20 mouse cellular contexts compared by ENCODE assay signal in the genomic region with DNA sequence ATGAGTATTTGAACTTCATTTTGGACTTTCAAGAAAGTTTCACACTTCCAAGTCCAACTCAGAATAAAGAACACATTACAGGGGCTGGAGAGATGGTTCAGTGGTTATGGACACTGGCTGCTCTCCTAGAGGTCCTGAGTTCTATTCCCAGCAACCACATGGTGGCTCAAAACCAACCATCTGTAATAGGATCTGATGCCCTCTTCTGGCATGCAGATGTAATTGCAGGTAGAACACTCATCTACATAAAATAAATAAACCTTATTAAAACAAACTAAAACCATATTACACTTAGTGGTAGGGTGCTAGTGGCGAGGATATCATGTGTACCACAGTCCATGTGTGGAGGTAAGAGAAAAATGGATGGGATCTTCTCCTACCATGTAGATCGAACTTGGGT. TPM values are rescaled to one million over a fixed set of nuclear protein-coding genes. Genes with fewer than 3 reads are reported as not detected.
DNase-seq lines count a peak whose midpoint lies in the region; TF ChIP-seq lines count a peak whose summit lies in the region.
"Had no signal": no experiment of that assay in that cellular context is flagged by ENCODE, and none has a peak within 500 bp of the region (broad histone marks: within the 10 kb centered on the region; RNA-seq: fewer than 3 reads in every experiment).

No protein-coding gene starts in this region.

- peak; percentile 46 for TF ChIP-seq RAD21 in MEL (IDR thresholded peaks at IDR 0.05; ENCODE audit: low read depth, low read length)

- WGBS in cerebellum, adult 2 months = 85% methylated on average over 2 of the region's 2 CpGs

- no peak for DNase-seq in cerebellum, adult 2 months
- DNase-seq in cerebellum, postnatal 36 days = no peak
- no peak for DNase-seq in layer of hippocampus, adult 2 months (ENCODE audit: low spot score in 2 of 2)
- no peak for DNase-seq in layer of hippocampus, adult 11-12 months (ENCODE audit: low spot score)
- peak; percentile 9 for DNase-seq in 3T3-L1 (ENCODE audit: low read depth, low spot score)
- DNase-seq in MEL (ENCODE audit: low read depth, low spot score) = peak; percentile 57
- no peak for DNase-seq in adrenal gland, postnatal 4 days (ENCODE audit: low spot score in 2 of 2)
- no peak for DNase-seq in yolk sac, embryonic 10.5 days (ENCODE audit: low spot score)
- DNase-seq: adrenal gland, postnatal 10 days; cerebellum, adult 11-12 months; forebrain, postnatal 0 days; heart, postnatal 14 days; kidney, adult 8-10 months; lung, adult 18-20 months; retina, postnatal 1 day; right cerebral cortex, postnatal 4 days; thymus, postnatal 25 days had no signal

- no peak for TF ChIP-seq POLR2A in cerebellum, adult 2 months (IDR thresholded peaks at IDR 0.05; ENCODE audit: borderline replicate concordance, insufficient read depth, low read length)
- TF ChIP-seq POLR2A in MEL (IDR thresholded peaks at IDR 0.05; ENCODE audit: control insufficient read depth in 1 of 2, insufficient read depth in 1 of 2, low read depth in 1 of 2, low read length in 2 of 2, poor library complexity in 1 of 2) = no peak

- H3K9me3 ChIP-seq in MEL (replicated peaks; ENCODE audit: insufficient read depth, low read length) = no peaks in the 10 kb centered on the region
- H3K9me3 ChIP-seq: embryonic facial prominence, embryonic 12.5 days; midbrain, embryonic 13.5 days had no signal

- no peak for TF ChIP-seq EP300 in MEL (IDR thresholded peaks at IDR 0.05; ENCODE audit: low read depth in 1 of 2, low read length in 2 of 2)

- TF ChIP-seq CTCF in cerebellum, adult 2 months (IDR thresholded peaks at IDR 0.05; ENCODE audit: borderline replicate concordance, insufficient read depth, low read depth, low read length) = 0 out of 2 replicates have a peak, but pooled peaks have one; percentile 8
- peak; percentile 61 for TF ChIP-seq CTCF in layer of hippocampus, adult 2 months (conservative IDR thresholded peaks at IDR 0.05)
- peak; percentile 39 to 80 (median 67); a peak in 5 of 6 replicates for TF ChIP-seq CTCF in MEL (IDR thresholded peaks at IDR 0.05 in 2 of 3, conservative IDR thresholded peaks at IDR 0.05 in 1 of 3; ENCODE audit: control insufficient read depth in 1 of 3, insufficient read depth in 1 of 3, low read depth in 2 of 3, low read length in 3 of 3, poor library complexity in 1 of 3, severe bottlenecking in 1 of 3)

- no peak overlapping the region for H3K4me3 ChIP-seq in cerebellum, adult 2 months (replicated peaks; ENCODE audit: insufficient read depth, low read depth, low read length)
- H3K4me3 ChIP-seq in layer of hippocampus, adult 2 months = no peak overlapping the region
- no peak overlapping the region for H3K4me3 ChIP-seq in MEL (ENCODE audit: control insufficient read depth in 1 of 2, insufficient read depth in 1 of 2, low read depth in 2 of 2, low read length in 2 of 2)
- H3K4me3 ChIP-seq: embryonic facial prominence, embryonic 12.5 days; midbrain, embryonic 13.5 days had no signal

- no peak overlapping the region for H3K9ac ChIP-seq in MEL (ENCODE audit: control insufficient read depth, low read depth, low read length, poor library complexity, severe bottlenecking)
- H3K9ac ChIP-seq: embryonic facial prominence, embryonic 12.5 days; forebrain, postnatal 0 days; hindbrain, embryonic 14.5 days; midbrain, embryonic 13.5 days had no signal

- 0 out of 4 replicates have a peak, but pooled peaks cover 0 to 3% of the 10 kb centered on the region in 2 experiments for H3K36me3 ChIP-seq in MEL (ENCODE audit: control insufficient read depth in 1 of 2, insufficient read depth in 2 of 2, low read length in 2 of 2)
- H3K36me3 ChIP-seq: embryonic facial prominence, embryonic 12.5 days; midbrain, embryonic 13.5 days had no signal

- peaks cover under 1% of the 10 kb centered on the region; the same call in 1 of the 2 replicates for H3K4me1 ChIP-seq in cerebellum, adult 2 months (ENCODE audit: control insufficient read depth, insufficient read depth, low read length)
- H3K4me1 ChIP-seq in MEL (ENCODE audit: control insufficient read depth in 1 of 2, insufficient read depth in 2 of 2, low read length in 2 of 2) = peaks cover 0 to 14% of the 10 kb centered on the region in 2 experiments; a peak in 2 of 4 replicates

- no peaks in the 10 kb centered on the region for H3K79me2 ChIP-seq in MEL (ENCODE audit: control insufficient read depth, insufficient read depth, low read length, poor library complexity)

- no peak overlapping the region for H3K27ac ChIP-seq in cerebellum, adult 2 months (ENCODE audit: insufficient read depth, low read length)
- H3K27ac ChIP-seq in layer of hippocampus, adult 2 months = no peak overlapping the region
- H3K27ac ChIP-seq in MEL (ENCODE audit: control insufficient read depth, low read depth, low read length) = no peak overlapping the region
- H3K27ac ChIP-seq: embryonic facial prominence, embryonic 12.5 days; hindbrain, embryonic 14.5 days; midbrain, embryonic 13.5 days had no signal

- no peaks in the 10 kb centered on the region for H3K27me3 ChIP-seq in cerebellum, adult 2 months (ENCODE audit: control insufficient read depth, insufficient read depth, low read length)
- H3K27me3 ChIP-seq in MEL (ENCODE audit: control insufficient read depth in 1 of 2, insufficient read depth in 2 of 2, low read length in 2 of 2) = peaks cover 7 to 19% of the 10 kb centered on the region in 2 experiments

TF ChIP-seq in MEL, 35 proteins besides CTCF, POLR2A, EP300 and RAD21:
- TF ChIP-seq ZC3H11A (IDR thresholded peaks at IDR 0.05; ENCODE audit: low read depth, low read length) = peak; percentile 38; the same call in 1 of the 2 replicates
- peak; percentile 93 for TF ChIP-seq MYC (IDR thresholded peaks at IDR 0.05; ENCODE audit: low read depth, low read length)
- no peak for TF ChIP-seq MYB (IDR thresholded peaks at IDR 0.05; ENCODE audit: low read depth, low read length)
- TF ChIP-seq SMC3 (IDR thresholded peaks at IDR 0.05; ENCODE audit: low read depth, low read length) = peak; percentile 72

RNA-seq across cellular contexts. Expression of a gene that starts 23.7 kb away (rescaled TPM):
- 25.2 and 27.3 TPM in 2 replicates for polyA plus RNA-seq in cerebellum, adult 2 months (2012; rRNA removed)
- 10 to 100 TPM; 52.0 to 56.6 TPM for total RNA-seq in layer of hippocampus, adult 2 months (2021)
- 39.4 and 49.5 TPM in 2 replicates for total RNA-seq in MEL (2012; rRNA removed)
- polyA plus RNA-seq in MEL (2012; ENCODE audit: insufficient read depth in 1 of 2, insufficient read length in 2 of 2, low read depth in 1 of 2, low replicate concordance in 2 of 2, missing spikeins in 1 of 2) = 10 to 100 TPM in 1 of 2 experiments, not detected in 1; 49.1 TPM
- 10 to 100 TPM; 85.6 to 86.2 TPM for total RNA-seq in adrenal gland, postnatal 4 days (2021)

RNA-seq across cellular contexts. Expression of a gene that starts 43.4 kb away (rescaled TPM):
- 3.1 and 4.6 TPM in 2 replicates for polyA plus RNA-seq in cerebellum, adult 2 months (2012; rRNA removed)
- under 1 TPM; 0.10 TPM for total RNA-seq in layer of hippocampus, adult 2 months (2021)
- 0.03 and 0.04 TPM in 2 replicates for total RNA-seq in MEL (2012; rRNA removed)
- polyA plus RNA-seq in MEL (2012; ENCODE audit: insufficient read depth in 1 of 2, insufficient read length in 2 of 2, low read depth in 1 of 2, low replicate concordance in 2 of 2, missing spikeins in 1 of 2) = under 1 TPM in 1 of 2 experiments, not detected in 1; 0.07 TPM
- 1 to 10 TPM in 1 of 2 experiments, under 1 TPM in 1; 0.62 to 1.1 TPM for total RNA-seq in adrenal gland, postnatal 4 days (2021)

RNA-seq across cellular contexts. Expression of a gene that starts 58.1 kb away (rescaled TPM):
- polyA plus RNA-seq in cerebellum, adult 2 months (2012; rRNA removed) = 101 and 110 TPM in 2 replicates
- total RNA-seq in layer of hippocampus, adult 2 months (2021) = 10 to 100 TPM; 77.1 to 79.4 TPM
- 133 and 140 TPM in 2 replicates for total RNA-seq in MEL (2012; rRNA removed)
- polyA plus RNA-seq in MEL (2012; ENCODE audit: insufficient read depth in 1 of 2, insufficient read length in 2 of 2, low read depth in 1 of 2, low replicate concordance in 2 of 2, missing spikeins in 1 of 2) = 100 to 1,000 TPM; 121 to 214 TPM
- 10 to 100 TPM; 78.7 to 79.8 TPM for total RNA-seq in adrenal gland, postnatal 4 days (2021)

Comparison
In these comparisons a context has a peak if more than half of its experiments do, and no peak if none do; other contexts are left out.
1. DNase-seq: peak in 3T3-L1 (single experiment) and MEL (single experiment); none in cerebellum, adult 2 months (0 of 2), cerebellum, postnatal 36 days (0 of 2), layer of hippocampus, adult 2 months (0 of 2), layer of hippocampus, adult 11-12 months (single experiment), adrenal gland, postnatal 4 days (0 of 2) and yolk sac, embryonic 10.5 days (single experiment).
2. CTCF ChIP-seq: peak in every context shown above with its lines; median percentile 67 in MEL; 61 in layer of hippocampus, adult 2 months; 8 in cerebellum, adult 2 months.